Mouse (Mus musculus) layer of hippocampus, adult 11-12 months (tissue): ENCODE data around the gene Itga8.

Source experiments
- DNase-seq: peaks from one replicate; pipeline ENCODE4 v3.0.0; 2022; ENCODE audit warnings: low spot score

Gene Itga8

GRCm38 (mm10) chr2:12085492-12085891, 216.2 kb downstream of the Itga8 start:
- DNase-seq: no peak

- DNase-seq: no peak
Observed at GRCm38 (mm10) chr2:12084341-12084740, 217.4 kb downstream of the Itga8 start.

GRCm38 (mm10) chr2:12077266-12077891, 224.3 kb downstream of the Itga8 start:
- DNase-seq: no peak

DNA sequence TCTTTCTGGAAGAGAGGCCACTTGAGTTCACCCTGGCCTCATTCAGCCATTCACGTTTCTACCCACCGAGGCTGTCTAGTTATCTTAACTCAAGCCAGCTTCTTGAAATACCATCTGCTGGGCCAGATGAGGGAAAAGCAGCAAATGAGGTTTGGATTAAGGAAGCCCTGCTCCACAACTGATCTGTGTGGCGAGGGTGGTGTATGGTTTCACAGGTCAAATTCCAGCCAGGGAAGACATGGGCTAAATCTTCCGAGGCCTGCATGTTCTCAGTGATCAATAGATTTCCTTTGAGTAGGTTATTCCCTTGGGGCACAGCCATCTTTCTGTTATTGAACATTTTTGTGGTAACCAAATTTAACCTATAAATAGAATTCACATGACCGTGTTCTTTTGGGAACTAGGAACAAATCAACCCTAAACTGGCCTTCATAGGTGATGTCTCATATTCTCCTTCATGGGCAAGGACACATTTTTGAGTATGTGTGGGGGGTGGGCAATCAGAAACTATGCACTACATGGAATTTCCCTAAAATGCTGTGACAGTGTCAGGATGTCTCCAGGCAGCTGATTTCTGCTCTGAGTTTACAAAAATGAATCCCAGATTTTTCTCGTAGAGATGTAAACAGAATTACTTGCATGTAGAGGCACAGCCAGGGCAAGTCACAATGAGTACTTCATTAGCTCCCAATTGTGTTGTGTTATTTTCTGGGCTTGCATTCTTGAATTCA, 235.9 kb downstream of the Itga8 start:
- no peak for DNase-seq

DNA sequence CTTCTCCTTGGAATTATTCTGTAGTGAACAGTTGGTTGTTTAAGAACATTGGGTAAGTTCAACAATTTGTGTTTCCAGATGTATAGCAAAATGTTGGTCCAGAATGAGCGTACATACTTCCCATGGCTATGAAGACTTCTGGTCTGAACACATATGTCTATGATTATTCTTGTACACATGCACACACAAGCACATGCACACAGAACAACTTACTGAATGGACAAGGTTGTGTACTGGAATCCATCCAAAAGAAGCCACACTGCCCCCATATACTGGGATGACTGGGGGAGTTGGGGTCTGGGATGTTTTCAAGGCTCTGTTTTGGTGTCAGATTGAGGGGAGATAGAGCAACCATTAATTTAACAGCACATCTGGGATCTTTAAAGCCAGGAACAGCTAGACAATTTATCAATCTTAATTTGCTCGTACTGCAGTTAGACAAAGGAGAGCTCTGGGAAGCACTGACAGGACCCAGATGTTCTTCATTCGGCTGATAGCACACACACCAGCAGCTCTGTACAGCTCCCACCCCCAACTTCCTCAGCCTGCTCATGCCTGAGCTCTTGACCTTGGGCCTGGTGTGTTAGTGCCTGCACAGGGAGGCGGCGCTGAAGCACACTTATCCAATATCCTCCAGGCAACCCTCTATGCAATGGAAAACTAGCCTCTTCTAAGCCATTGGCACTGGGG, 241.5 kb downstream of the Itga8 start:
- DNase-seq: no peak
